Mouse (Mus musculus) stomach, embryonic 14.5 days (tissue): ENCODE measurements around the gene 1110002E22Rik. TPM values are rescaled to one million over a fixed set of nuclear protein-coding genes. Genes with fewer than 3 reads are reported as not detected.

ENCODE experiments used
- ATAC-seq: fragments of 200-750 bp; cut with Nextera tagmentation; 2 replicates; pipeline ENCODE4 v1.8.0; 2017; ENCODE audit warnings: low read depth, moderate TSS enrichment; ENCODE audit not compliant: insufficient number of reproducible peaks, insufficient read depth, low FRiP score
- H3K27ac ChIP-seq: fragments of 300-500 bp; sonication (generic); 2 replicates; pipeline ENCODE4 v1.5.1; 2014; ENCODE audit warnings: mild to moderate bottlenecking, low read length, moderate library complexity, mixed read lengths
- H3K27me3 ChIP-seq: fragments of 300-500 bp; sonication (generic); 2 replicates; pipeline ENCODE4 v1.6.1; 2014; ENCODE audit warnings: low read length, control low read depth, mixed read lengths; ENCODE audit not compliant: control insufficient read depth, insufficient read depth
- H3K36me3 ChIP-seq: fragments of 300-500 bp; sonication (generic); 2 replicates; pipeline ENCODE4 v1.6.1; 2014; ENCODE audit warnings: mild to moderate bottlenecking, control low read depth, low read length, moderate library complexity, mixed read lengths; ENCODE audit not compliant: control insufficient read depth, insufficient read depth
- H3K4me1 ChIP-seq: fragments of 300-500 bp; sonication (generic); 2 replicates; pipeline ENCODE4 v1.6.1; 2014; ENCODE audit warnings: low read length, control low read depth, mixed read lengths; ENCODE audit not compliant: control insufficient read depth, insufficient read depth
- H3K4me2 ChIP-seq: fragments of 300-500 bp; sonication (generic); replicated peaks from 2 replicates; pipeline ENCODE4 v1.6.1; 2014; ENCODE audit warnings: low read depth, low read length, control low read depth
- H3K4me3 ChIP-seq: fragments of 300-500 bp; sonication (generic); 2 replicates; pipeline ENCODE4 v1.5.1; 2014; ENCODE audit warnings: low read depth, low read length, control low read depth
- H3K9ac ChIP-seq: fragments of 300-500 bp; sonication (generic); replicated peaks from 2 replicates; pipeline ENCODE4 v1.6.1; 2014; ENCODE audit warnings: low read depth, mild to moderate bottlenecking, control low read depth, low read length, moderate library complexity, mixed read lengths
- H3K9me3 ChIP-seq: fragments of 300-500 bp; sonication (generic); 2 replicates; pipeline ENCODE4 v1.6.1; 2016; ENCODE audit warnings: low read depth, low read length, control low read depth; ENCODE audit not compliant: control insufficient read depth
- WGBS: fragments of 180-500 bp; shearing (Covaris S2); extraction: QIAGEN DNeasy Blood & Tissue Kit; methylation state at CpG from one replicate; pipeline ENCODE4 v1.1.7; 2014; 5-methylcytosine and 5-hydroxymethylcytosine counted together
- polyA plus RNA-seq: library from polyadenylated mRNA; unstranded; fragments of >200 nt; fragmentation: Nextera tagmentation; extraction: Ambion mirVana; gene quantifications from 2 replicates; pipeline ENCODE4 v1.2.1, GENCODE M21; 2014

1110002E22Rik gene
- polyA plus RNA-seq, 1 experiment from 2014 or later, result 0.16 TPM

DNA sequence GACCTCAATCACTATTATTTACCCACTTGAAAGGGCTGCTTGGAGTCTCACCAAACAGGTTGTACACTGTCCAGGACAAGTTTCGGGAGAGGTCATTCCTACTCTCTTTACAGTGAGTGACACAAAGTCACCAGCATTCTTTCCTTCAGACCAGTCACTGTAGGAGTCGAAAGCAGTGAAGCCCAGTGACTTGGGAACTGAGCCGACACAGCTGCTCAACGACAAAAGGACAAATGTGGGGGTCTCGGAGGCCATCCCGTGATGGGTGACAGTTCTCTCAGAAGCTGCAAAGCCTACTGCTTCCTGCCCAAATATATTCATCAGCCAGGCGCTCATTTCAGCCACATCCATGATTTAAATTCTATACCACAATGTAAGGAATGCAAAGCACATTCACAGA, 7.9 kb upstream of the 1110002E22Rik start:
- H3K9ac ChIP-seq, result no peak overlapping the region
- no peak overlapping the region for H3K4me2 ChIP-seq
- H3K4me3 ChIP-seq, result no peak overlapping the region
- no peaks in the 10 kb centered on the region for H3K36me3 ChIP-seq
- WGBS, result 52% methylated on average over 7 of the region's 7 CpGs
- no peaks in the 10 kb centered on the region for H3K9me3 ChIP-seq
- H3K4me1 ChIP-seq, result peaks cover 27% of the 10 kb centered on the region
- peak overlapping the region; percentile 44; the same call in 1 of the 2 replicates for H3K27ac ChIP-seq
- H3K27me3 ChIP-seq, result no peaks in the 10 kb centered on the region
- peak; percentile 28; the same call in 1 of the 2 replicates for ATAC-seq

DNA sequence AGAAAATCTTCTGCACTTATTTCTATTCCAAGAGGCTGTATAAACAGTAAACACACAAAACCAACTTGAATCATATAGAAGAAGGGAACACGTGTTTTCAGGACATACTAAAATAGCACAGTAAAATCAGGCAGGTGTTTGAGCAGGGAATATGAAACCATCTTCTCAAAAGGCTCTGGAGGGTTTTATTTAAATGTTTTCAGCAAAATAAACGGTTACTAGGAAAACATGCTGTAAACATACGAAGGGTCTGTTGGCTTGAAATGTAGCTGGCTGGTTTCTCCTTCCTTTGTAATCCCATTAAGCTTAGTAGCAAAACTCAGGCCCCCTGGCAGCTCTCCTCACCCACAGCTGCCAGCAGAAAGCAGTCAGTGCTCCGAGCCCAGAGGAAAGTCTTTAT, 6.6 kb upstream of the 1110002E22Rik start:
- Histone ChIP-seq H3K9ac (no peak overlapping the region), H3K9me3 (no peaks in the 10 kb centered on the region), H3K4me3 (no peak overlapping the region), H3K36me3 (no peaks in the 10 kb centered on the region), H3K4me1 (peaks cover 25% of the 10 kb centered on the region), H3K27me3 (no peaks in the 10 kb centered on the region), H3K4me2 (no peak overlapping the region), H3K27ac (no peak overlapping the region)
- WGBS, result 57% methylated on average over 4 of the region's 4 CpGs
- ATAC-seq, result no peak

- Histone ChIP-seq H3K27ac (no peak overlapping the region), H3K9ac (no peak overlapping the region), H3K9me3 (no peaks in the 10 kb centered on the region), H3K4me2 (no peak overlapping the region), H3K36me3 (no peaks in the 10 kb centered on the region), H3K4me3 (no peak overlapping the region), H3K27me3 (no peaks in the 10 kb centered on the region), H3K4me1 (peaks cover 31% of the 10 kb centered on the region)
- no peak for ATAC-seq
- 95% methylated on average over 7 of the region's 7 CpGs for WGBS
Observed at GRCm38 (mm10) chr3:138060429-138060828, 4.4 kb upstream of the 1110002E22Rik start.

- Histone ChIP-seq H3K4me2 (no peak overlapping the region), H3K36me3 (no peaks in the 10 kb centered on the region), H3K4me1 (peaks cover 32% of the 10 kb centered on the region), H3K9me3 (no peaks in the 10 kb centered on the region), H3K27me3 (no peaks in the 10 kb centered on the region), H3K27ac (no peak overlapping the region), H3K9ac (no peak overlapping the region), H3K4me3 (no peak overlapping the region)
- 83% methylated on average over 9 of the region's 9 CpGs for WGBS
- ATAC-seq, result no peak
Observed at GRCm38 (mm10) chr3:138061205-138061911, 3.5 kb upstream of the 1110002E22Rik start.

- Histone ChIP-seq H3K27ac (no peak overlapping the region), H3K4me1 (peaks cover 19% of the 10 kb centered on the region; the same call in 1 of the 2 replicates), H3K9ac (no peak overlapping the region), H3K9me3 (no peaks in the 10 kb centered on the region), H3K4me2 (no peak overlapping the region), H3K36me3 (no peaks in the 10 kb centered on the region), H3K4me3 (no peak overlapping the region), H3K27me3 (no peaks in the 10 kb centered on the region)
- ATAC-seq, result no peak
- WGBS, result 82% methylated on average over 4 of the region's 4 CpGs
Observed at GRCm38 (mm10) chr3:138062673-138063072, 2.2 kb upstream of the 1110002E22Rik start.

DNA sequence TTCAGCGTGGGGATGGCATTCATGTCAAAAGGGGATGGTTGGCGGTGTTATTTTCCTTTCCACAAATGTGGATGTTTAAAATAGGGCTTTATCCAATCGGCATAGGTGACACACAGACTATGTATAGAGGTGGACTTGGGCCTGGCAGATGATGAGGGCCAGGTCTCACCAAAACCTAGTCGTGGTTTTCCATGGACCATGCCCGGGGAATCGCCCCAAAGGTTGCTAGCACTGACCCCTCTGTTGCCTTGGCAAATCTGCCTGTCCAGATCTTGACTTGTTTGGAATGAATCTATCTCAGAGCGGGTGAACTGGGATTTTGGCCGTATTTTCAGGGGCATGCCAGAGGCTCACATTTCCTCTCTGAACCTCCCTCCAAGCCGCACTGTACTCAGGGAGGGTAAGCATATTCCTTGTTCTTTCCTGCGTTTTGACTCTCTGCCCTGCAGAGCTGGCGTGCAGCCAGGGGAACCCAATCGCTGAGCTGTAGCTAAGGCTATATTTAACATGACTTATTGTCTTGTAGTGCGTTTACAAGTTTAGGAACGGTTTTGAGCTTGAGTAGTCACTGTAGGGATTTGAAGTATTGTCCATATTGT, 1.0 kb upstream of the 1110002E22Rik start:
- ATAC-seq, result 0 out of 2 replicates have a peak, but pooled peaks have one; percentile 56
- Histone ChIP-seq H3K27ac (peak overlapping the region; percentile 21; the same call in 1 of the 2 replicates), H3K36me3 (no peaks in the 10 kb centered on the region), H3K9me3 (no peaks in the 10 kb centered on the region), H3K27me3 (no peaks in the 10 kb centered on the region), H3K4me3 (no peak overlapping the region), H3K9ac (no peak overlapping the region), H3K4me2 (no peak overlapping the region), H3K4me1 (peaks cover 19% of the 10 kb centered on the region; the same call in 1 of the 2 replicates)
- 37% methylated on average over 14 of the region's 14 CpGs for WGBS

- Histone ChIP-seq H3K27ac (no peak overlapping the region), H3K36me3 (no peaks in the 10 kb centered on the region), H3K9ac (no peak overlapping the region), H3K4me3 (no peak overlapping the region), H3K27me3 (no peaks in the 10 kb centered on the region), H3K4me2 (no peak overlapping the region), H3K9me3 (no peaks in the 10 kb centered on the region), H3K4me1 (peaks cover 19% of the 10 kb centered on the region; the same call in 1 of the 2 replicates)
- WGBS, result 91% methylated on average over 16 of the region's 16 CpGs
- ATAC-seq, result no peak
Observed at GRCm38 (mm10) chr3:138065930-138066329, 1.1 kb downstream of the 1110002E22Rik start.

DNA sequence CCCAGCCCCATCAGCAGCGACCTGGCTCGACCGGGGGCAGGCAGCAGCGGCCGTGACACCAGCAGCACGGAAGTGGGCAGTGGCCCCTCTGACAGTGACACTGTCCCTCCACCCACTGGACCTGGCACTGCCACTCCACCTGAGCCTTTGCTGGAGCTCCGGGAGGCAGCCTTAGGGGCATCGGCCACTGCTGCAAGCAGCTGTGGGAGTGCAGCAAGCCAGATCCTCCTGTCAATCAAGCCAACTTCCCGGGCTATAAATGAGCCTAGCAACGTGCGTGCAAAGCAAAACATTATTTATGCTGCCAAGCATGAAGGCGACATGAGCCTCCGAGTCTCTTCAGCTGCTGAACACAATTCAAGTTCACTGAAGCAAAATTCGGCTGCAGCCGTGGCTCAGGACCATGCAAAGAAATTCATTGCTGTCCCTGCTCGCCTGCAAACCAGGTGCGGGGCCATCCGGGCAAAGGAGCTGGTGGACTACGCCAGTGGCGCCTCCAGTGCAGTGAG, 1.6 kb downstream of the 1110002E22Rik start:
- 73% methylated on average over 20 of the region's 20 CpGs for WGBS
- Histone ChIP-seq H3K4me3 (no peak overlapping the region), H3K9me3 (no peaks in the 10 kb centered on the region), H3K4me1 (peaks cover 19% of the 10 kb centered on the region; the same call in 1 of the 2 replicates), H3K27ac (no peak overlapping the region), H3K4me2 (no peak overlapping the region), H3K9ac (no peak overlapping the region), H3K27me3 (no peaks in the 10 kb centered on the region), H3K36me3 (no peaks in the 10 kb centered on the region)
- no peak for ATAC-seq
